Mouse (Mus musculus) neural tube, embryonic 10.5 days (tissue): ENCODE measurements around the gene Ajuba.

Experiments used
- DNase-seq: peaks from one replicate; pipeline ENCODE4 v3.0.0-alpha.2; 2017; ENCODE audit warnings: low spot score; ENCODE audit errors: extremely low spot score

Gene Ajuba

DNA sequence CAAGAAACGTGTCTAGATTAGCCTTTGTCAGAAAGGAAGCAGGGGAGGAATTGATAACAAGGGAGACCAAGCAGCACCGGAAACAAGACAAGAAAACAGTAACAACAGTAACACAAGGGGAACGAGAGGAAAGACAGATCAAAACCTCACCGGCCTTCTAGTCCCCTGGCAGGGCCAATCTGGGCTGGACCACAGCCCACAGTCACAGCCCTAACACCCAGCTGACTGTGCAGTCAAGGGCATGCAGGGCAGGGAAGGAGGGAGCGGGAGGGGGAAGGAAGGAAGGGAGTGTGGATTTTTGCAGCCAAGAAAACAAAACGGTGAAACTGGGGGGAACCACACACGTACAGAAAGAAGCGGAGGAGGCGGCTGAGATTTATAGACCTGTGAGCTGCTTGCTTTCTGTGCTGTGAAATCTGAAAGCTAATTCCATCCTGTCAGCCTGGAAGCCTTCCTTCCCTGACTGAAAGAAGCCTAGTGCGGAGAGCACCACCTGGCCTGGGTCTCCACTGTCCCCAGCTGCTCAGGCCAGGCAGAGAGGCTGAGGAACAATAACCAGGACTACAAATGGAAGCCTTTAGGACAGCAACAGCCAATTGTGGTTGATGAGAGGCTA lies 15.1 kb upstream of the Ajuba start:
- DNase-seq, result no peak

GRCm38 (mm10) chr14:54591056-54591455 lies 13.7 kb upstream of the Ajuba start:
- DNase-seq, result no peak

- DNase-seq, result peak; percentile 64
These were observed 6.5 kb upstream of the Ajuba start for GRCm38 (mm10) chr14:54583681-54584338.

DNA sequence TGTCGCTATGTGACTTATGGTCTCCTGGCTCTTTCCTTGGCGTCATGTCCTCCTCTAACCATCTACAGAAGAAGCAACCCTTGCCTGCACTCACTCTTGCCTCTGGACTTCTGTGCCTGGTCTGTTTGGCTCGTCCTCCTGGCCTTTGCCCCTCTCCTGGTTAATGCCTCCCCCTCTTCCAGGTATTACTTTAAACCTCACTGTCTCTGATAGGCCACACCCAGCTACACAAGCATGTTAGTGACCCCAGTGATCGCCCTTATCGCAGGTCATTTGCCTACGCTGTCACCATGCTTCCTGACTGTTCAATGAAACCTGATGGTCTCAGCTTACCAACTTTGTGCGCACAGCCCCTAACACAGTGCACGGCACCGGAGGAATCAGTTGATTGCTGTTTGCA lies 5.2 kb upstream of the Ajuba start:
- DNase-seq, result no peak

GRCm38 (mm10) chr14:54579638-54580037 lies 2.3 kb upstream of the Ajuba start:
- DNase-seq, result no peak

DNA sequence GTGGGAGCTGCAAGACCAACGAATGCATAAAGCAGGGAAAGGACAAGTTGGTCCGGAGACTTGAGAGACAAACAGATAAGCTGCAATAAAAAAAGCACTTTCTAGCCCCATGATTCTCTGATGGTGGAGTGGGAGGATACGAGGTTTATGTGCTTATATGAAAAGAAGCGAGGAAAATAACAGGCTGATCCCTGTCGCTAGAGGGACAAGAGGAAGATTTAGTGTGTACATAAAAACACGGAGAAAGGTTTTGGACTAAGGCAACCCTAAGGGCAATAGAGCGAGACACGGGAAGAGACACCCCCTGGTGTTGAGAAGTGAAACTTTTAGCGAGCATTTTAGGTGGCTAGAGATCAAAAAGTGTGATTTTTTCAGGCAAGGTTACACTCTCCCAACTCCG lies 705 bp upstream of the Ajuba start:
- DNase-seq, result no peak

DNA sequence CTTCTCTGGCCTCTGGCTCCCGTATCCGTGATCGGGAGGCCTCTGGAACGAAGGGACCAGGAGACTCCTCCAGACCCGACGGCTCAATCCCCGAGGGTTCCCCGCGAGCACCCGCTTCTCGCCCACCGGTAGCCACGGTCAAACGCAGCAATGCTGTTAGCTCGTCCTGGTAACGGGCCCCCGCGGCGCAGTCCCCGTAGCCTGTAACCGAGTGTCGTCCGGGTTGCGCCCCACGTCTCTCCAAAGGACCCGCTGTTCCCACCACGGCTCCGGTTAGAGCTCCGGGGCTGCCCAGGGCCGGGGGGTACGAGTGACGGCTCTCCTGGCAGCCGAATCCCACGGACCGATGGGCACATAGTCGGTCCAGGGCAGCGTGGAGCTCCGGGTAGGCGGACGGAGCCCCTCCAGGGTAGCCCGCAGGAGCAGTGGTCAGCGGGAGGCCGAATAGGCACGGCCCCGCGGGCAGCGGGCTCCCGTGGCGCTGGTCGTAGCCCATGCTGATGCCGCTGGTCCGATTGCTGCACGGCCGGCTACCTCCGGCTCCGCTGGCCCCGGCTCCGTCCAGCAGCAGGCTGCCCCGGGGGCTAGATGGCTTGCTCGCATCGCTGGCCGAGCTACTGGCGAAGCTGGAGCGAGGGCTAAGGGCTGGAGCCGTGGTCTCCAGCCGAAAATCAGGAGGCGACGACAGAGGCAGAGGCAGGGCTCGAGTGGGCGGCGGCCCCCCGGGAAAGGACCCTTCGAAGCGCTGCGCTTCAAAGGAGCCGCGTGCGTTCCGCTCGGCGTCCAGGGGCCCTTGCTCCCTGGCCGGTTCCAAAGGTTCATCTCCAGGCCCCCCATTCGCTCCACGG lies 893 bp downstream of the Ajuba start:
- peak; percentile 77 for DNase-seq

DNA sequence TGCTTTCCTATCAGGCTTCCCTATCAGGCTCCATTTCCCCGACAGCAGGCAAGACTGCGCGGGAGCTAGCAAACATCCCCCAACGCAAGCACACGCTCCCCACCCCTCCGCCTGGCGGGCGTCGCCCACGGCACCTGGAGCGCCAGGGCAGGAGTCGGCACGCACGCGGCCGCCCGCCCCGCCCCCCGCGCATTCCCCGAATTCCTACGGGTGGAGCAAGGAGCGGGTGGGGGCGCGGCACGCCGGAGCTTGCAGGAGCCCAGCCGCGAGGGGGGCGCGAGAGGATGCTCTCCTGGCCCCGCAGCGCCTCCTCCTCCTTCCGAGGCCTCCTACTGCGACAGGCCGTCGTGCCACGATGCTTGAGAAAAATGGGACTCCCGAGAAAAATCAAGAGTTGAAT lies 1.7 kb downstream of the Ajuba start:
- DNase-seq, result peak; percentile 88

GRCm38 (mm10) chr14:54575031-54575430 lies 2.3 kb downstream of the Ajuba start:
- no peak for DNase-seq

DNA sequence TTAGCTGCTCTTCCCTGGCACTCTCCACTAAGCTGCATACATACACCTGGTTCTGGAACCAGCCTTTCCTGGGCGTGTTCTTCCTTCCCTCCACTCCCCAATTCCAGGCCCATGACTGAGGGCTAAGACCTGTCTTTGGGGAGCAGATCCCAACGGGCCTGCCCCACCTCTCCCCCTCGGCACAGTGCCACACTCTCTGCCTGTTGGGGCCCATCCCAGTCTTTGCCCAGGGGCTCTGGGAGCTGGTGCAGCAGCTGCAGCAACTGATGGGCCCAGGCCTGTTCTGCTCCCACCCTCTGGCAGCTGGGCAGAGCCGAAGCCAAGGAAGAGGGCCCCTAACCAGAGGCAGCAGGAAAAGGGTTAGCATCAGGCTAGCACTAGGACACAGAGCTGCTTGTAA lies 3.1 kb downstream of the Ajuba start:
- DNase-seq, result peak; percentile 37

- DNase-seq, result peak; percentile 64
These were observed 4.3 kb downstream of the Ajuba start for GRCm38 (mm10) chr14:54572790-54573736.

GRCm38 (mm10) chr14:54572122-54572521 lies 5.2 kb downstream of the Ajuba start:
- no peak for DNase-seq

- peak; percentile 41 for DNase-seq
These were observed 7.6 kb downstream of the Ajuba start for GRCm38 (mm10) chr14:54569451-54570392.

GRCm38 (mm10) chr14:54568694-54569414 lies 8.5 kb downstream of the Ajuba start:
- DNase-seq, result peak; percentile 75

DNA sequence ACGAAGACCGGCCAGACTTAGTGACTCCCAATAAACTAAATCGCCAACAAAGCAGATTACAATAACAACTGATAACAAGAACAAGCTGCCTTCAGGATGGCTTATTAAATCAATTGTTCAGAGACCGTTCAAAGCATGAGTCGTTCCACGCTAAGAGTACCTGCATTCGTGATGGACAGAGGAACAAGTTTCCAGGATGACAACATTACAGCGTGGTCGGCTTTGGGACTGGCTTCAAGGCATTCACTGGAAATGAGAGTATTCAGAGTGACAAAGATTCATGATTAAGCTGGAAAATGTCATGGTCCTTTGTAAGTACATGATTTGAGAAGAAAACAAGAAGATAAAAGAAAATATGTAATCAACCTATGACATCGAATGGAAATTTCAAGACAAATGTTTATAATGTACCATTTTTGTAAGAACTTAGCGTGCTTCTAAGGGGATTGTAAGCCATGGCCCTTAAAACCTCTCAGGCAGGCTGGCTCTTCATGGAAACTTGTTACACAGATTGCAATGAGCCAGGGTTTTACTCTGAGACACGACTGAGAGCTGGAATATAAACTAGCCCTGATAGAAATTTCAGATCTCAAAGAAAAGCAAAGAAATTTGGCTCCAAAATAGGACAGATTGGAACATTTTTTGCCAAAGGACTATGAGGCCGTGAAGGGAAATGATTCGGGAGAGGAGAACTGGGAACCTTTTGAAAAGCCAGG lies 16.7 kb downstream of the Ajuba start:
- no peak for DNase-seq

GRCm38 (mm10) chr14:54557330-54557729 lies 20.0 kb downstream of the Ajuba start:
- DNase-seq, result no peak

GRCm38 (mm10) chr14:54553975-54554769 lies 23.2 kb downstream of the Ajuba start, which contains the start of gene Haus4:
Gene Haus4 (minus strand): TSS chr14:54554616.
- peak; percentile 92 for DNase-seq

DNA sequence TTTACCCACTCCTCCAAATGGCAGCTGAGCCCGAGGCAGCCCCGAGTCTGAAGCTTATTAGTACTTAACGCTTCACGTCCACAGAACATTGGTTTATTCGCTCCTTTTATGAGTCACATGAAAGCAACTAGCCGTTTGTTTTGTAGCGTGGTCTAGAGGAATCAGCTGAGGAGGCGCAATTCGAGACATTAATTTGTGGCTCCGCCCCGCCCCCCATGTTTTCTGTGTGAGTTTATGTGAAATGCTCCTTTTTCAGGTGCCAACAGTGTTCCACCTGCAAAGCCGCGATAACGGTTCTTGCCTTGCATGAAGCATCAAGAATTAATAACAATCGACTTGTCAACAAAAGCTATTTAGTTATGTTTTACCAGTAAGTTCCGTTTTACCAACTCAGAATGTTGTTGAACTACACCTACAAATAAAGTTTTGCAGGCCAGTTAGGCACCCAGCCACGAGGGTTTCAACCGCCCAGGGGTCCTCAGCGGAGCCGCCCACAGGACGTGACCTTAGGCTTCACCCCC lies 23.8 kb downstream of the Ajuba start:
- peak; percentile 24 for DNase-seq
